Mouse (Mus musculus): ENCODE results near the gene Rap1gap. TPM values are rescaled to one million over a fixed set of nuclear protein-coding genes. Genes with fewer than 3 reads are reported as not detected.
A peak's percentile ranks its signal among the peaks of the same experiment; 100 is the strongest.

The Rap1gap gene
- polyA plus RNA-seq, 1 experiment from 2014 or later, result 15.6 TPM

GRCm38 (mm10) chr4:137753199-137753598 lies 88.7 kb downstream of the Rap1gap start:
- no peak for DNase-seq
- no peaks in the 10 kb centered on the region for H3K9me3 ChIP-seq (ENCODE audit: low read length)
- H3K27ac ChIP-seq (ENCODE audit: low read depth), result no peak overlapping the region
- peak overlapping the region; percentile 62 for H3K4me2 ChIP-seq (ENCODE audit: low read depth, low read length)
- H3K9ac ChIP-seq (replicated peaks), result no peak overlapping the region; the same call in 1 of the 2 replicates
- TF ChIP-seq CTCF (IDR thresholded peaks at IDR 0.05; ENCODE audit: low read depth) (no peak), EP300 (IDR thresholded peaks at IDR 0.05; ENCODE audit: low read depth) (0 out of 2 replicates have a peak, but pooled peaks have one; percentile 19)
- no peak overlapping the region for H3K4me3 ChIP-seq (ENCODE audit: low read depth, low read length)
- WGBS (ENCODE audit: insufficient replicate concordance), result 63% methylated on average over 7 of the region's 7 CpGs
- H3K27me3 ChIP-seq (ENCODE audit: insufficient read depth, low read length), result no peaks in the 10 kb centered on the region
- H3K4me1 ChIP-seq (ENCODE audit: insufficient read depth), result peaks cover 27% of the 10 kb centered on the region
- no peak for ATAC-seq
- 0 out of 2 replicates have a peak, but pooled peaks cover 2% of the 10 kb centered on the region for H3K36me3 ChIP-seq (replicated peaks; ENCODE audit: insufficient read depth, low read length)

DNA sequence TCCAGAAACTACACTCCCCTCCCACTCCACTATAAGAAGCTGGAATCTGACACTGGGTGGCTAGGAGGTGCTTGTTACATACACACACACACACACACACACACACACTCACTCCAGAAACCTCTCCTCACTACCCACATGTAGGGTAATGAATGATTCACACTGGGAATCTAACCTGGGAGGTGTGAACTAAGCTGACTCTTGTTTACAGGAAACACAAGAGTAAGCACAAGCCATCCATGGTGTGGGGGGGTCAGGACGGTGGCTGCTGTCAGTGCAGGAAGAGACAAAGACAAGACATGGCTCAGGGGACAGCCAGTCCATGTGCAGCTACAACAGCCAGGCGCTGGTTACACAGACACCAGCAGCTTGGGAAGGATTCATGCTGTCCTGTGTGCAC lies 89.9 kb downstream of the Rap1gap start:
- Histone ChIP-seq H3K36me3 (replicated peaks; ENCODE audit: insufficient read depth, low read length) (0 out of 2 replicates have a peak, but pooled peaks cover 2% of the 10 kb centered on the region), H3K9ac (replicated peaks) (no peak overlapping the region), H3K27ac (ENCODE audit: low read depth) (no peak overlapping the region), H3K4me2 (ENCODE audit: low read depth, low read length) (no peak overlapping the region), H3K27me3 (ENCODE audit: insufficient read depth, low read length) (no peaks in the 10 kb centered on the region), H3K4me1 (ENCODE audit: insufficient read depth) (peaks cover 27% of the 10 kb centered on the region), H3K4me3 (ENCODE audit: low read depth, low read length) (no peak overlapping the region), H3K9me3 (ENCODE audit: low read length) (no peaks in the 10 kb centered on the region)
- no peak for DNase-seq
- WGBS (ENCODE audit: insufficient replicate concordance), result 79% methylated on average over 2 of the region's 2 CpGs
- no peak for ATAC-seq
- TF ChIP-seq EP300 (IDR thresholded peaks at IDR 0.05; ENCODE audit: low read depth) (no peak), CTCF (IDR thresholded peaks at IDR 0.05; ENCODE audit: low read depth) (no peak)

- no peak for DNase-seq
These were observed 98.4 kb downstream of the Rap1gap start for GRCm38 (mm10) chr4:137762886-137763285.

DNA sequence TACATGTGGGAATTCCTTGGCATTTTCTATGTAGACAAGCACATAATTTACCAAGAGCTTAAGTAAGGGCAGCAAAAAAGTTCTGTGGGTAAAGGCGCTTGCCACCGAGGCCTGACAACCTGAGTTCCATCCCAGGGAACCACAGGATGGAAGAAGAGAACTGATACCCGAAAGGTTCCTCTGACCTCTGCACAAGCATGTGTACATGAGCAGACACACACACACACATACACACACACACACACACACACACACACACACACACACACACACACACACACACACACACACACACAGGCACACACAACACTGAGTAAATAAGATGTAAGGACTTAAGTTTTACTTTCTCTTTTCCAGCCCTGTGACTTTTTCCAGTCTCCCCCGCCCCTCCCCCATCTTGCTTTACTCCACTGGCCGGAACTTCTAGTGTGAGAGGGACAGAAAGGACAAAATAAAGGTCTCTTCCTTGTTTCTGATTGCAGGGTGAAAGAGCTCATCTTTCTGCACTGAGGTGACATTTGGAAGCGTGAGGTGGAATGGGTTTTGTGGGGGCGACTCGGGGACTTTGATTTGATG lies 99.5 kb downstream of the Rap1gap start:
- WGBS (ENCODE audit: insufficient replicate concordance), result 48% methylated on average over 8 of the region's 8 CpGs
- Histone ChIP-seq H3K36me3 (replicated peaks; ENCODE audit: insufficient read depth, low read length) (no peaks in the 10 kb centered on the region), H3K4me3 (ENCODE audit: low read depth, low read length) (no peak overlapping the region), H3K4me1 (ENCODE audit: insufficient read depth) (peaks cover 14% of the 10 kb centered on the region), H3K4me2 (ENCODE audit: low read depth, low read length) (no peak overlapping the region), H3K9me3 (ENCODE audit: low read length) (no peaks in the 10 kb centered on the region), H3K9ac (replicated peaks) (no peak overlapping the region), H3K27ac (ENCODE audit: low read depth) (peak overlapping the region; percentile 11), H3K27me3 (ENCODE audit: insufficient read depth, low read length) (no peaks in the 10 kb centered on the region)
- ATAC-seq (peak; percentile 66), DNase-seq (peak; percentile 65)
- TF ChIP-seq EP300 (IDR thresholded peaks at IDR 0.05; ENCODE audit: low read depth) (no peak), CTCF (IDR thresholded peaks at IDR 0.05; ENCODE audit: low read depth) (no peak)

More at GRCm38 (mm10) chr4:137762886-137763285, 98.4 kb downstream of the Rap1gap start:
- Histone ChIP-seq H3K27me3 (ENCODE audit: insufficient read depth, low read length) (no peaks in the 10 kb centered on the region), H3K4me1 (ENCODE audit: insufficient read depth) (peaks cover 14% of the 10 kb centered on the region), H3K4me3 (ENCODE audit: low read depth, low read length) (no peak overlapping the region), H3K4me2 (ENCODE audit: low read depth, low read length) (no peak overlapping the region), H3K9me3 (ENCODE audit: low read length) (no peaks in the 10 kb centered on the region), H3K9ac (replicated peaks) (no peak overlapping the region), H3K36me3 (replicated peaks; ENCODE audit: insufficient read depth, low read length) (no peaks in the 10 kb centered on the region), H3K27ac (ENCODE audit: low read depth) (no peak overlapping the region)
- ATAC-seq, result no peak
- 72% methylated on average over 9 of the region's 9 CpGs for WGBS (ENCODE audit: insufficient replicate concordance)
- TF ChIP-seq CTCF (IDR thresholded peaks at IDR 0.05; ENCODE audit: low read depth) (no peak), EP300 (IDR thresholded peaks at IDR 0.05; ENCODE audit: low read depth) (no peak)

- Histone ChIP-seq H3K36me3 (replicated peaks; ENCODE audit: insufficient read depth, low read length) (no peaks in the 10 kb centered on the region), H3K27me3 (ENCODE audit: insufficient read depth, low read length) (no peaks in the 10 kb centered on the region), H3K4me2 (ENCODE audit: low read depth, low read length) (no peak overlapping the region), H3K27ac (ENCODE audit: low read depth) (peak overlapping the region; percentile 11; the same call in 1 of the 2 replicates), H3K9me3 (ENCODE audit: low read length) (no peaks in the 10 kb centered on the region), H3K4me3 (ENCODE audit: low read depth, low read length) (no peak overlapping the region), H3K9ac (replicated peaks) (no peak overlapping the region), H3K4me1 (ENCODE audit: insufficient read depth) (peaks cover 14% of the 10 kb centered on the region)
- DNase-seq (no peak), ATAC-seq (no peak)
- WGBS (ENCODE audit: insufficient replicate concordance), result 73% methylated on average over 3 of the region's 3 CpGs
- TF ChIP-seq CTCF (IDR thresholded peaks at IDR 0.05; ENCODE audit: low read depth) (no peak), EP300 (IDR thresholded peaks at IDR 0.05; ENCODE audit: low read depth) (no peak)
These were observed 100.1 kb downstream of the Rap1gap start for GRCm38 (mm10) chr4:137764621-137765020.

DNA sequence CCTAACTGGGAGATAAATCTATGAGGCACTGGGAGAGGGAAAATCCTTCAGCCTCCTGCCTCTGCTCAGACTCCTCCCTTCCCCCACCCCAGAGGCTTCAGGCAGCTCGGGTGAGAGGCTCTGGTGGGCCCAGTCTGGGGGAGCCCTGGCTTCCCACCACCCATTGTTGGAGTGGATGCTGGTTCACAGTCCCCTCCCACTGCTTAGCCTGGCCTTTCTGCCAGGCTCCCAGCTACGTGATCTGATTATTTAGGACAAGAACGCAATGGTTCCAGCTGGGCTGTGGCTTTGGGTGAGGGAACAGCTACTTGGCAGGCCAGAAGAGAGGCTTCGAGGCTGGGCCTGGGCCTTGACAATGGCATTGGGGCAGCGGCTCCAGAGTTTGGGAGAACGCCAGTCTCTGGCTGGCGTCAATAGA lies 101.0 kb downstream of the Rap1gap start:
- H3K9ac ChIP-seq (replicated peaks), result no peak overlapping the region
- no peak for ATAC-seq
- WGBS (ENCODE audit: insufficient replicate concordance), result 63% methylated on average over 7 of the region's 7 CpGs
- no peaks in the 10 kb centered on the region for H3K27me3 ChIP-seq (ENCODE audit: insufficient read depth, low read length)
- TF ChIP-seq EP300 (IDR thresholded peaks at IDR 0.05; ENCODE audit: low read depth), result no peak
- no peak for TF ChIP-seq CTCF (IDR thresholded peaks at IDR 0.05; ENCODE audit: low read depth)
- H3K27ac ChIP-seq (ENCODE audit: low read depth), result peak overlapping the region; percentile 61; the same call in 1 of the 2 replicates
- DNase-seq, result no peak
- H3K4me2 ChIP-seq (ENCODE audit: low read depth, low read length), result no peak overlapping the region
- H3K9me3 ChIP-seq (ENCODE audit: low read length), result no peaks in the 10 kb centered on the region
- H3K36me3 ChIP-seq (replicated peaks; ENCODE audit: insufficient read depth, low read length), result no peaks in the 10 kb centered on the region
- H3K4me3 ChIP-seq (ENCODE audit: low read depth, low read length), result no peak overlapping the region
- peaks cover 14% of the 10 kb centered on the region for H3K4me1 ChIP-seq (ENCODE audit: insufficient read depth)
